Mouse (Mus musculus) layer of hippocampus, adult 9-11 months (tissue): Measurements from ENCODE around the gene Ctsk.
A peak's percentile ranks its signal among the peaks of the same experiment; 100 is the strongest.

ENCODE experiments used
- DNase-seq: peaks from one replicate; pipeline ENCODE4 v3.0.0; 2022

The Ctsk gene

DNA sequence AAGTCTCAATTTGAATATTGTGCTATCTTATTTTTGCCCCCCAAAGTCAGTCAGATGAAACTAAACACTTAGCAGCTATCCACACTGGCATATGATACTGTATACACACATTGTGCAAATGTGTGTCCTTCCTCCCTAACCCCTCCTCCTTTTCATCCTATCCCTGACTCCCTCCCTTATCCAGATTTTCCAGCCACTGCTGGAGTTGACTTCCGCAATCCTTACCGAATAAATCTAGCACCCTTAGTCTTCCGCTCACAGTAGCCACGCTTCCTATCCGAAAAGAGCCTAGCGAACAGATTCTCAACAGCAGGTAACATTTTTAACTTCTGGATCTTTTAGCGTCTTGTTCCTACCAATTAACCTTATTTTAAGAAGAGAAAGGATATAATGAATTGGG is at the start of gene Ctsk:
TSS of gene Ctsk (plus strand) at position 233 of the 400 bp plus-strand sequence.
- DNase-seq = no peak

DNA sequence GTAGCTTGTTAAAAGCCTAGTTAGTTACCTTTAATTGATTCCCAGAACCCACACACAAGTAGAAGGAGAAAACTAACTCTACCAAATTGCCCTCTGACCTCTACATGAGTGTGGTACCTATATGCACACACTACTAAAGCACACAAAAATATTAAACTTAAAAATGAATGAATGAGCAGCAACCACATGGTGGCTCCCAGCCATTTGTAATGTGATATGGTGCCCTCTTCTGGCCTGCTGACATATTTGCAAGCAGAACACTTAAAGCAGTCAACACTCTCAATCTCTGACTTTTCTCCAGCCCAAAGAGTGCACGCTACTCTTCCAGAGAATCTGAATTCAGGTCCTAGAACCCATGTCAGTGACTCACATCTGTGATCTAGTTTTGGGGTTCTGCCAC is 48.6 kb upstream of the Ctsk start:
- peak; percentile 16 for DNase-seq

GRCm38 (mm10) chr3:95450915-95451314 is 48.1 kb upstream of the Ctsk start:
- no peak for DNase-seq

GRCm38 (mm10) chr3:95456367-95456766 is 42.7 kb upstream of the Ctsk start:
- DNase-seq = no peak

DNA sequence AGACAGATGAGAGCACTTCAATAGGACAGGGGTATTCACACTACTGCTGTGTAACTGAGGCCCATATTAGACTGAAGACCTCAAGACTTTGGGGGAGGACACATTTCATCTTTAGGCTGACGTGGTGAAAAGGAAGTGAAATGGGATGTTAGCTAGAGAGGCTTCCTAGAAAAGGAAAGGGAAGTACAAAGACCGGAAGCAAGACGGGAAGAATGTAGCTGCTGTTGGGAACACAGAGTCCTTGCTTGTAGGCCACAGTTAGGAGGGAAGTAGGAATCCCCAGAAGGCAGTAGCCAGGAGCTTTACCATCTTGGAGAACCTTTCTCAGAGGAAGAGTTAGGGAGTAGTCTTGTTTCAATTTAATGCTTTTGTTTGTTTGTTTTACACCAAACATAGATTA is 41.3 kb upstream of the Ctsk start:
- DNase-seq = no peak

DNA sequence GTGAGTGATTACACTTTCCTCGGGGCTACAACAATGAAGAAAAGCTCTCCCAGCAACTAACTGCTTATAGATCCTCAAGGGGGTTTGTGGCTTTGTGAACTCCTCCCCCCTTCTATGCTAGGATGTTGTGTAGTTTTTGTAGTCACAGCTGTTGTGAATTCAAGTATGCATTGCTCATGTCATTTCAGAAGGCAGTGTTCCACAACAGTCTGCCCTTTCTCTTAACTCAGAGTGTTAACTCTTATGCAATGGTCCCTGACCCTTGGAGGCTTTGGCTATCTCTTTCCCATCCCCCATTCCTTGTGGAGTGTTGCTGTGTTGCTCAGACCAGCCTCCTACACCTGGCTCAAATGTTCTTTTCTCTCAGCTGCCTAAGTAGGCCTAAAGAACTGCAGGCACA is 39.7 kb upstream of the Ctsk start:
- no peak for DNase-seq

DNA sequence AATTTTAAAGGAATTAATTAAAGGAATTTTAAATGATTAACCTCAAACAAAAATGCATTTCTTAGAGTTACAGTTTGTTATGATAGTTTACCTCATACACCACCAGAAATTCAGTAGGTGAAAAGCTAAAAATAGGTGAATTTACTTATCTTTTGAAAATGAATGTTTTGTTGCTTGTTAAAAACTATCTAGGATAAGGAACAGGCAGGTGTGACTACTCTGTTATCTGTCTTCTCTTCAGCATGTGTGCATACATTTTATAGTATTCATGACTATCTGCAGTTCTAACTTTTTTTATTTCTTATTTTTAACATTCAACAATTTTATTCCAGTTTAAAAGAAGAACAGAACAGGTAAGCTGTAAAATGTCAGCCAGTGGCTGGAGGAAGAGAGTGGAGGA is 35.2 kb upstream of the Ctsk start:
- no peak for DNase-seq

GRCm38 (mm10) chr3:95478966-95479365 is 20.1 kb upstream of the Ctsk start:
- DNase-seq = no peak

GRCm38 (mm10) chr3:95486421-95486820 is 12.6 kb upstream of the Ctsk start:
- no peak for DNase-seq

- DNase-seq = no peak
Measured at GRCm38 (mm10) chr3:95488679-95489078, 10.4 kb upstream of the Ctsk start.

GRCm38 (mm10) chr3:95490238-95490637 is 8.8 kb upstream of the Ctsk start:
- DNase-seq = no peak

- DNase-seq = peak; percentile 31
Measured at GRCm38 (mm10) chr3:95494342-95494741, 4.7 kb upstream of the Ctsk start.

DNA sequence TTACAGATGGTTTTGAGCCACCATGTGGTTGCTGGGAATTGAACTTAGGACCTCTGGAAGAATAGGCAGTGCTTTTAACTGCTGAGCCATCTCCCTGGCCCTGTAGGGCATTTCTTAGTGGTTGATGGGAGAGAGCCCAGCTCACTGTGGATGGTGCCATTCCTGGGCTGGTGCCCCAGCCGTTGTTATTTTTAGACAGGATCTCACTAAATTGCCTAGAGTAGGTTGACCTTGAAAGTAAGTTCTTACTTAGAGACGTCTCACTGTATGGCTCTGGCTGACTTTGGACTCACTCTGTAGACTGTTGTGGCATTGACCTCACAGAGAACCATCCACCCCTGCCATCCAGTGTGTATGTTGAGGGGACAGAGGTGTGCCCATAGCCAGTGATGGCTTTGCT is 827 bp upstream of the Ctsk start:
- DNase-seq = no peak

DNA sequence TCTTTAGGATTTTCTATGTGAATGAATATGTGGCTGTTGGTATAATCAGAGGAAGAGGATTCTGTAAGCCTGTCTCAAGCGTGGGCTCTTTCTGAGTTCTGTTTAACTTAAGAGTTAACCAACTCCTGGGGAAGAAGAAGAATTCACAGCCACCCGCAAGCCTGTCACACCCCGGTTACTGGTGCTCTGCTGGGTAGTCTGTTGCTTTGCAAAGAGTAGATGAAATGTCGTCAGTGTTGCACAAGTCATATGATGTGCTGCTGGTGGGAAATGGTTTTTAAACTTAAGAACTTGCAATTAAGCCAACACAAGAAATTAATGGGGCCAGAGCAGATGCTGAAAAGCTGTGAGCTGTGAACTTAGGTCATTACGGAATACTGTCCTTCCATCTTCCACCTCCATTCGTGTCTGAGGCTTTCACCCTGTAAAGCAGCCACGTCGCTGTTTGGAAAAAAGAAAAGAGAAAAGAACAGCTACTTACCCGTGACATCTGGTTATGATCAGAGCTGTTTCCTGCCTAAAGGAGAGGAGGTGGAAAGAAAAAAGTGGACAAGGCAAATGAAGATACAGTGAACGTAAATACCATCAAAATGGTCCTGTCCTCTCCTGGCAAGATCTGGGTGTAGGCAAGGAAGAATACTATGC is 562 bp downstream of the Ctsk start:
- DNase-seq = no peak

DNA sequence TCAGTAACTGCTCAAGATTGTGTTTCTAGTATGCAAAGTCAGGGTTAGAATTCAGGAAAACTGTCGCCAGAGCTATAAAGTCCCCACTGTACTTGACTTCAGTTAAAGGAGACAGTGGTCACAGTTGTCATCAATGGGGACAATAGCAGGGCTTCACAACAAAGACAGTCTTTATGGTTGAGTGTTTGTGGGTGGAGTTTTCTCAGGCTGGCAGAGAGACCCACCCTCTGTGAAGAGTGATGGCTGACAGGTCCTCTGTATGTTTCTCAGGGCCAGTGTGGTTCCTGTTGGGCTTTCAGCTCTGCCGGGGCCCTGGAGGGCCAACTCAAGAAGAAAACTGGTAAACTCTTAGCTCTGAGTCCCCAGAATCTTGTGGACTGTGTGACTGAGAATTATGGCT is 3.3 kb downstream of the Ctsk start:
- DNase-seq = peak; percentile 33

DNA sequence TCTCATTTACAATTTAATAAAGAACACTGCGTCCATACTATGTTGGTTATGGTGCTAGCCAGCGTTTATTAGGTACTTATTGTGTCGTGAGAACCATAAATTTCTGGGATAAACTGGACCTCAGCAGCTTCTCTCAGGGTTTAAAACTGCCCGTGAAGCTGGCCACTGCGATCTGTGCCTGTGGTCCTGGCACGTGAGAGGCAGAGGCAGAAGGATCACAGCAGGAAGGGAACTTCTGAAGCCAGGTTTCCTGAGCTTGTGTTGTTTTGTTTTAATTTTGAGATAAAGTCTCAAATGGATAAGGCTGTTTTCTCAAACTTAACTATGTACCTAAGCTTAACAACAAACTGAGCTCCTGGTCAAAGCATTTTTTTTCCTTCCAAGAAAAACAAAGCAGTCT is 10.3 kb downstream of the Ctsk start:
- no peak for DNase-seq

DNA sequence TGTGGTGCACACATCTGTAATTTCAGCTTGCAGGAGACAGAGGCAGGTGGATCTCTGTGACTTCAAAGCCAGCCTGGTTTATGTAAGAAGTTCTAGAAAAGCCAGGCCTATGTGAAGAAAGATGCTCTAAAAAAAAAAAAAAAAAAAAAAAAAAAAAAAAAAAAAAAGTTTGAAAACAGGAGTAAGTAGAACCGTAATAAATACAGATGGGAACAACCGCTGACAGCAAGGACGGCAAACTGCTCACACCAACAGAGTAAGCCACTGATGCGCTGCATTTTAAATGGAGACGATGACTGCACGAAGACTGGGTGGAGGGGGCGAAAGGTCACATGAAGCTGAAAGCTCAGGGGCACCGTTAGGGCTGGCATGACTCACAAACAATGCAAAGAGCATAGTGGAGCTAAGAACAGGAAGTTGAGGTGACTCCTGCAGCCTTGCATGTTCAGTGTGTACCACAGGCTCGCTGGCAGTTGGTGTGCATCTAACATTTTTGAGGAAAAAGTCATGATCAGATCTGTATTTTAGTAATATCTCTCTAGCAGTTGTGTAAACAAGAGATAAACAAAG is 12.6 kb downstream of the Ctsk start:
- no peak for DNase-seq

GRCm38 (mm10) chr3:95516614-95517041 is 17.6 kb downstream of the Ctsk start:
- DNase-seq = no peak

DNA sequence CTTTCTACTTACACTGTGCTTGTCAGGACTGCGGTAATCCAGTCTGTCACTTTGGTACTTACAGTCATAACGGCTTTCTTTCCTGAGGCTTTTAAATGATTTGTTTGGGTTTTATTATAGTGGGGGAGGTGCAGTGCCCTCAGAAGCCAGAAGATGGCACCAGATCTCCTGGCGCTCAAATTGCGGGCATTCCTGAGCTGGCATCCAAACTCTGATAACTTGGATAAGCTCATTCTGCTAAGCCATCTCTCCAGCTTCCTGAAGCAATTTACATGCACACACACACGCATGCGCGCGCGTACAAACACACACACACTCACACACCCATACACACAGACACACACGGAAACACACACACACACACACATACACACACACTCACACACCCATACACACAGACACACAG is 18.4 kb downstream of the Ctsk start:
- peak; percentile 61 for DNase-seq

GRCm38 (mm10) chr3:95518891-95519290 is 19.8 kb downstream of the Ctsk start:
- peak; percentile 59 for DNase-seq

GRCm38 (mm10) chr3:95519315-95519714 is 20.3 kb downstream of the Ctsk start:
- no peak for DNase-seq

DNA sequence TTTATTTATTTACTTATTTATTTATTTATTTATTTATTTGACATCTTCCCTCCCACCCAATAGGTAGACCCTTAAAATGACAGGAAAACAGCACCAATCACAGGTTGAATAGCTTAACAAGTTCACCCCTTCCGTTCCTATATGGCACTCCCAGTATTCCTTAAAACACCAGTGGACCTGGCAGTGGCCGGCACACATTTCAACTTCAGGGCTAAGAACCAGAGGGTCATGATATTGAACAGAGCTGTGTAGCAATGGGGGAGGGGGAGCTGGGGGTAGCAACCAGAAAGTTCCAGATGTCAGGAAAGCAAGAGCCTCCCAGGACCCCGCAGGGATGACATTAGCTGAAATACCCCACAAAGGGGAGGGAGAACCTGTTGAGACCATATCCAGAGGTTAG is 21.0 kb downstream of the Ctsk start:
- no peak for DNase-seq

DNA sequence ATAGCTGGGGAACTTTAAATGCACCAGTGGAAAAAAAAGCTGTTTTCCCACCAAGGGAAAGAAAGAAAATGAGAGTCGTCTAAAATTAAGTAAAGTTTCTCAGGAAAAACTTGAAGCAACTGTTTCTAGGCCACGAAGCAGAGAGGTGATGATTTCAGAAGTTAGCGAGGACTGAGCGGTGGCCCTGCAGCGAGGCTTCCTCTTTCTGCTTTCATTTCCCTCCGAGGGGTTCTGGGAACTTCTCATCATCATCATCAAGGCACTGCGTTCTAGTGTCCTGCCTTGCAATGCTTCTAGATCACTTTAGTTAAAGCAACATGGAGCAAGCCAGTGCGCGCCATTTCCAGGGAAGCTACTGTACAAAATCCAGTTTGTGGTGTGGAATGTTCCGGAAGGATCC is 22.1 kb downstream of the Ctsk start:
- DNase-seq = peak; percentile 42

DNA sequence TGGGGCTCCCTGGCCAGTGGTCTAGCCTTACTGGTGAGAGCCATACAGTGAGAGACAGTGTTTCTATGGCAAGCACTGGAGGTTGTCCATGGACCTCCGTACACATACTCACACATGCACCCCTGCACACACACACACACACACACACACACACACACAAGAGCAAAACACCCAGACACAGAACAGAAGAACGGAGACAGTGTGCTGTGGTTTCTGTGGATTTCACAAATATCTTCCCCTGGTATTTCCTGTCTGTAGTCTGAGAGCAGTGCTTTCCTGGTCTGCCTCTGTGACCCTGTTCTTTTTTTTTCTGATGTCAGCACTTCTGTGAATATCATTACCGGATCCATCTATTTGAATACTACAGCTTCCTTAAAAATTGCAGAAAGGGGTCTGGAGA is 24.6 kb downstream of the Ctsk start:
- DNase-seq = peak; percentile 43

GRCm38 (mm10) chr3:95524673-95525072 is 25.6 kb downstream of the Ctsk start:
- DNase-seq = no peak
